Mouse (Mus musculus) thymus, adult 18-20 months (tissue): ENCODE measurements around the gene Mepe.

ENCODE experiments used
- DNase-seq, 2 experiments: peaks; one replicate each; pipeline ENCODE4 v3.0.0; 2022; ENCODE audit warnings: mixed read lengths in 2 of 2

Mepe gene

GRCm38 (mm10) chr5:104325029-104325428 is at the start of gene Mepe:
Mepe (plus strand) TSS chr5:104325329.
- DNase-seq: no peak

- DNase-seq: no peak
Observed at GRCm38 (mm10) chr5:104294201-104294600, 30.9 kb upstream of the Mepe start.

GRCm38 (mm10) chr5:104298994-104299393 is 26.1 kb upstream of the Mepe start, which contains the start of gene Ibsp:
Ibsp (plus strand) TSS chr5:104299171.
- DNase-seq: no peak

- DNase-seq: no peak
Observed at GRCm38 (mm10) chr5:104314073-104314472, 11.1 kb upstream of the Mepe start.

DNA sequence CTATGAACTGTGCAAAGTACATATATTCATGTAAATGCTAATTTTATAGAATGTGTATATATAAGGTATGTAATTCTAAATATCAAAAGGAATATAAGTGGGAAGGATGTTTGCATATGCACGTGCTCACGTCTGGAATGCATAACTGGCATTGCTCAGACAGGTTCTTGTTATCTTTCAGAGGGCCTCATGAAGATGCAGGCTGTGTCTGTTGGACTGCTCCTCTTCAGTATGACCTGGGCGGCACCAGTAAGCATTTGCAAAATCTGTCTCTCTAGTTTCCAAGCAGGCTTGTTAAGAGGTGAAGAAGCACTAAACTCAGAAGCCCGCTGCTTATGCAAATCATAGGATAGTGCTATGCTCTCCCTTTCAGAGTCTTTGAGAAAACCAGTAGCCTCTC is 1.8 kb downstream of the Mepe start:
- DNase-seq: no peak

DNA sequence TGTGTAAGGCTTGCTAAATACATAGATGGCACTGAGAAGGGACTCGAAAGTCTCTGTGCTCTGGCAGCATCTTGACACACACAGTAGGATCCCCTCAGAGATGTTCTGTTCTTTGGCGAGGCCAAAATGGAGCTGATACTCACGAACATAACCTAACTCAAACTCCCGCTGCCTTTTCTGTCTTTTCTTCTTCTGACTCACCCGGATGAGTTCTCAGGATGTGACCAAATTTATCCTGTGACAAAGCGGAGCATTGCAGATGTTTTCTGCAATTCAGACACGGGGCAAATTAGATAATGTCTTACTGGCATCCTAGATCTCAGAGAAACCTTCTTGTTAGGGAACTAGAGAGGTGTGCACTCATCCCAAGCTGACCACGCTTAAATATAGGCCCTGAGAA is 2.3 kb downstream of the Mepe start:
- DNase-seq: no peak

GRCm38 (mm10) chr5:104327876-104328275 is 2.7 kb downstream of the Mepe start:
- DNase-seq: no peak

DNA sequence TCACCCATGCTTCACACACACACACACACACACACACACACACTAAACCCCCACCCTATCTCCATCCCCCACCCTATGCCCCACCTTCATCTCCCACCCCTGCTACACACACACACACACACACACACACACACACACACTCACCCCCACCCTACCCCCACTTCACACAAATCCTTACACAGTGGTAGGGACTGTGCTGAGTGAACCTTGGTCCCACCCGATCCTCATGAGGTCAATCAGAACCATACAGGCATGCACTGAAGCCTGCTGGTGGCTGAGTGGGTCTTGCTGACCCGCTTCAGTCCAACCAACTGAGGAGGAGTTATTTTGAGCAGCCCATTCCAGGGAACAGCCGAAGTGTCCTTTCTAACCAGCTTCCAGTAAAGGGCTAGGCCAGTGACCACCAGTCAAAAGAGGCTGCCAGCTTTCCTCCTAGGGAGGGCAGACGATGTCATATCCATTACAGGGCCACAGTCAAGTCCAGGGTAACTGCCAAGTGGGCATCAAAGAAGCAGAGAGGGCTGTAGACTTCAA is 3.3 kb downstream of the Mepe start:
- no peak for DNase-seq

- no peak for DNase-seq
Observed at GRCm38 (mm10) chr5:104329381-104329780, 4.3 kb downstream of the Mepe start.

DNA sequence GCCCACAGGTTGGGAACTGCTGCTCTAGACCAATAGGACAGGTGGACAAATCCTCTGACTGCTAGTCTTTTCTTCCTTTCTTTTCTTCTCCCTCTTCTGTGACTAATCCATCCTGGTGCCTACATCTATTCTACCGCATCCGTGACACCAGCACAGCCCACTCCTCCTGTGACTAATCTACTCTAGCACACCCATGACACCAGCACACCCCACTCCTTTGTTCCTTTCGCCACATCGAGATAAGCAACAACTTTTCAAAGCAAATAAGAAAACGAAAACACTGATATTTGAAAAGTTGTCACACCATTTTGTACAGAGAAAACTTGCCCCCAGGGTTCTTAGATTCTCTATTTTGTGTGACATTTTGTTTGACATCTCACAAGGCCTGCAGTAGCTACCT is 5.0 kb downstream of the Mepe start:
- DNase-seq: no peak

DNA sequence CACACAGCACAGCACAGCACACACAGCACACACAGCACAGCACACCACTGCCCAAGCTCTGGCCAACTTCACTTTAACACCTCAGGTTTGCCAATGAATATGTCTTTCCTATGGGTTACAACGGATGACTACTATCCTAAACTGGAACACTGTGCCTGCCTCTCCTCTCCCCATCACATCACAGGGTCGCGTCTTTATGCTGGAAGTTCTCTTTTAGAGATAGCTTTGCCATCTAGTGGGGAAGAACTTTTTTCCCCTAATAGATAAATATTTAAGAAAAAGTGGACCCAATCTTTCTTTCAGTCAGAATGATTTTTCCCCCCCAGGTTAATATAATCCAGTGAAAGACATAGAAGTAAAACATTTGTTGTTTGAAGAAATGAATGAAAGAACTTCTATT is 7.2 kb downstream of the Mepe start:
- DNase-seq: no peak

DNA sequence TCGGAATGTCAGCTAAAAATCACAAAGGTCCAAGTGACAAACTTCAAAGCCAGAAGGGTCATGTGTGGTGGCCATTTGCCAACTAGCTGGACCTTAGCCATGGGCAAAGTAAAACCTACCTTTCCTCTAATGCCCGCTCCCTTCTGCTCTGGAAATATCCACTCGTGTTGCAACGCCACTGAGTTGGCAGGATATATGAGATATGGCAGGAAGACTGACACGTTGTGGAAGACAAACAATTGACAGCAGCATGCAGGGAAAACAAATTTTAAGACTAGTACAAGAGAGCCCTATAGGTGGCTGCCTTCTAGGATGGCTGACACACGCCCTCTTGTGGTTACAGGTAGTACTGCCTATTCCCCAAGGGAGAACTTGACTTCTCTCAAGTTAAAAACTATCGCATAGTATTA is 8.1 kb downstream of the Mepe start:
- DNase-seq: no peak

- DNase-seq: no peak
Observed at GRCm38 (mm10) chr5:104333643-104334042, 8.5 kb downstream of the Mepe start.

GRCm38 (mm10) chr5:104334516-104334915 is 9.4 kb downstream of the Mepe start:
- DNase-seq: no peak

DNA sequence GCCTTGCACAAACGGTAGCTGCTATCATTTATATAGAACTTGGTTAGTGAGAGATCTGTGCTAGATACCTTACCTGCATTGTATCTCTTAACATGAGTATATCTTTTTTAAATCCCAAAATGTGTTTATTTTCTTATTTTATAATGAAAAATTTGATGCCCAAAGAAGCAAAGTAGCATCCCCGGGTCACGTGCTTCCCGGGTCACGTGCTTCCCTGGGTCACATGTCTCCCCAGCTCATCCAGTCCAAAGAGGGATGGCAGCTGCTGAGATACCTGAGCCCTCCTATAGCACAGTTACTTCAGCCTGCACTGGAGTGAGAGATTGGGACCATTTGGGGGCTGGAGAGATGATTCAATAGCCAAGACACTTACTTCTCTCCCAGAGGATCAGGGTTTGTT is 10.8 kb downstream of the Mepe start:
- DNase-seq: no peak

GRCm38 (mm10) chr5:104337491-104337890 is 12.4 kb downstream of the Mepe start:
- no peak for DNase-seq

GRCm38 (mm10) chr5:104339009-104339408 is 13.9 kb downstream of the Mepe start:
- no peak for DNase-seq

- DNase-seq: no peak
Observed at GRCm38 (mm10) chr5:104339706-104340512, 14.8 kb downstream of the Mepe start.

- DNase-seq: no peak
Observed at GRCm38 (mm10) chr5:104340513-104340829, 15.3 kb downstream of the Mepe start.

DNA sequence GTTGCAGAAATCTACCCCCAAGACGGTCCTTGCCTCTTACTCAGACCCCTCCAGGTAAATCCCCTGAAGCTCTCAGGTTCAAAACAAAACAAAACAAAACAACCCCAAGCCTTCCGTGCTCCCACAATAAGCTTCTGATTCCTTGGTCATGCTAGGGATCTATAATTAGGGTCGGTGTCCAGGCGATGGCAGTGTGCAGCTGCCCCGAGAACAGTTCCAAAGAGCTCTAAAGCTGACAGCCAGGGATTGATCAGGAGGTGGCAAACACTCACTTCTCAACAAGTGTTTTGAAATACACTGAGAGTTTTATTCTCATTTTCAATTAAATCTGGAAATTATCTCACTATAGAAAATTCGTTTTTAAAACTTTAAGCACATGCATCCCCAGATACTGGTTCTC is 17.8 kb downstream of the Mepe start:
- DNase-seq: no peak

- DNase-seq: no peak
Observed at GRCm38 (mm10) chr5:104344526-104345240, 19.6 kb downstream of the Mepe start.

DNA sequence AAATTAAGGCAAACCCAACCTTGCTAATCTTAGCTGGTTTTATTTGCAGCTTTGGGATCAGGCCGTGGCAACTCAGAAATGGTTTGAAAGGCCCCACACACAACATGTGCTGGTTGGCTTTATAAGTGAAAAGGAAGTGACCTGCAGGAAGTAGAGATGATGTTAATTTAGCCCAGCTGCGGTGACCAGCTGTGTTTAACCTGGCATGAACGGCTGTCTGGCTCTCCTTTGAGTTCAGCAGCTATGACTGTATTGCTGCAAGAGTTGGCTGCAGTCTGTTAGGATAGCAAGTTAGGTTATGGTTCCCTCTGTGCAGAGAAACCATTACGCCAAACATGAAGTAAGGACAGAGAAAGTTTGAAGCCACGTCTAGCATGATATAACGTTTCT is 20.1 kb downstream of the Mepe start:
- DNase-seq: no peak

GRCm38 (mm10) chr5:104351041-104351440 is 25.9 kb downstream of the Mepe start:
- DNase-seq: no peak

- DNase-seq: no peak
Observed at GRCm38 (mm10) chr5:104351874-104352273, 26.7 kb downstream of the Mepe start.
